Mouse (Mus musculus) ES-Bruce4 (cell line): ENCODE results near the gene Ifitm3.

Experiments
- CTCF ChIP-seq: IDR thresholded peaks from one replicate; pipeline ENCODE4 v1.8.1; 2011; ENCODE audit warnings: low read depth, low read length
- POLR2A ChIP-seq: IDR thresholded peaks from one replicate; pipeline ENCODE4 v1.8.1; 2011; ENCODE audit warnings: low read length; ENCODE audit not compliant: insufficient read depth

DNA sequence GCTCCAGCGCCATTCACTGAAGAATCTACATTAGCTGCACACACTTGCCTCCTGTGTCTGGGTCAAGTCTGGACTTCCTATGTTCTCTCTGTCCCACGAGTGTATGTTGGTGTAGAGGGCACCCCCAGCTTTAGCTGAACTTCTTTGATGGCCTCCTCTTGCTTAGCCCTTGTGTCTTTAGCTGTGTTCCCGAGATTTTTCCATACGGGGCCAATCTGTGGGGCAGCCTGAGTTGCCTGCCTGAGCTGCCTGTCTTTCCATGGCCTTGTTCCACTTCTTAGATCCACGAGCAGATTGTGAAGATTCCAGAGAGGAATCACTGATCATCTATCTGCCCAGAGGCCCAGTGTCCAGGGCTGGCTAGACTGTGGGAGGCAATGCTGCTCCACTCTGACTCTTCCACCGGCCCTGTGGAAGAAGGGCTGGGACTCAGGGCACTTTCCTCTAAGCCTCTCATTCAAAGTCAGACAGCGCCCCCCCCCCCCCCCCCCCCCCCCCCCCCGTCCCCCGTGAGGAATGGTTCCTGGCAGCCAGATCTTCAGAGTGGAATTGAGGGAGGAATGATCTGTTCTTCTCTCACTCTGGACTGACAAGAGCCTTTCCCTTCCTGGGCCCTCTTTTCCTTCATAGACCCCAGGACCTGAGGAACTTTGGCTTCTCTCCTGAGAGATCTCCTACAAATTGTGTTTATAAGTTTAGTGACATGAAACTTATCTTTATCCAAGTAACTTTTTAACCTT is 30.5 kb upstream of the Ifitm3 start:
- no peak for TF ChIP-seq POLR2A
- TF ChIP-seq CTCF, result no peak
